Mouse (Mus musculus): ENCODE data around the gene Btnl4.
"Not testable (repeated sequence)": the region's sequence is repeated elsewhere in the genome, so short reads cannot be mapped to it uniquely, and the experiment has no call there.

Btnl4 gene

GRCm38 (mm10) chr17:34477238-34478013 lies at the start of gene Btnl4:
Btnl4 (minus strand) TSS chr17:34477318.
- in situ Hi-C loops (cut with MboI, MseI) = not testable (repeated sequence)

GRCm38 (mm10) chr17:34519001-34519400 lies 41.9 kb upstream of the Btnl4 start:
- in situ Hi-C loops (cut with MboI, MseI) = no loop called here

GRCm38 (mm10) chr17:34518571-34518970 lies 41.5 kb upstream of the Btnl4 start:
- in situ Hi-C loops (cut with MboI, MseI) = not testable (repeated sequence)

- in situ Hi-C loops (cut with MboI, MseI) = no loop called here
Measured at GRCm38 (mm10) chr17:34517795-34518194, 40.7 kb upstream of the Btnl4 start.

GRCm38 (mm10) chr17:34517252-34517651 lies 40.1 kb upstream of the Btnl4 start, which contains the start of gene Btnl6:
Btnl6 (minus strand) TSS chr17:34517352.
- in situ Hi-C loops (cut with MboI, MseI) = no loop called here

- in situ Hi-C loops (cut with MboI, MseI) = no loop called here
Measured at GRCm38 (mm10) chr17:34516514-34516913, 39.4 kb upstream of the Btnl4 start.

GRCm38 (mm10) chr17:34511723-34512122 lies 34.6 kb upstream of the Btnl4 start:
- in situ Hi-C loops (cut with MboI, MseI) = not testable (repeated sequence)

- in situ Hi-C loops (cut with MboI, MseI) = no loop called here
Measured at GRCm38 (mm10) chr17:34507591-34507990, 30.5 kb upstream of the Btnl4 start.

GRCm38 (mm10) chr17:34497726-34498125 lies 20.6 kb upstream of the Btnl4 start:
- in situ Hi-C loops (cut with MboI, MseI) = not testable (repeated sequence)

GRCm38 (mm10) chr17:34497319-34497718 lies 20.2 kb upstream of the Btnl4 start:
- in situ Hi-C loops (cut with MboI, MseI) = not testable (repeated sequence)

GRCm38 (mm10) chr17:34496539-34496938 lies 19.4 kb upstream of the Btnl4 start:
- in situ Hi-C loops (cut with MboI, MseI) = no loop called here

- in situ Hi-C loops (cut with MboI, MseI) = not testable (repeated sequence)
Measured at GRCm38 (mm10) chr17:34495156-34495555, 18.0 kb upstream of the Btnl4 start.

- in situ Hi-C loops (cut with MboI, MseI) = no loop called here
Measured at GRCm38 (mm10) chr17:34492796-34493195, 15.7 kb upstream of the Btnl4 start.

GRCm38 (mm10) chr17:34476427-34476826 lies 691 bp downstream of the Btnl4 start:
- in situ Hi-C loops (cut with MboI, MseI) = no loop called here

GRCm38 (mm10) chr17:34475060-34475459 lies 2.1 kb downstream of the Btnl4 start:
- in situ Hi-C loops (cut with MboI, MseI) = no loop called here

- in situ Hi-C loops (cut with MboI, MseI) = no loop called here
Measured at GRCm38 (mm10) chr17:34470491-34470890, 6.6 kb downstream of the Btnl4 start.

GRCm38 (mm10) chr17:34465906-34466305 lies 11.2 kb downstream of the Btnl4 start:
- in situ Hi-C loops (cut with MboI, MseI) = not testable (repeated sequence)

- in situ Hi-C loops (cut with MboI, MseI) = no loop called here
Measured at GRCm38 (mm10) chr17:34459255-34459654, 17.9 kb downstream of the Btnl4 start.

GRCm38 (mm10) chr17:34457668-34458067 lies 19.4 kb downstream of the Btnl4 start:
- in situ Hi-C loops (cut with MboI, MseI) = no loop called here

GRCm38 (mm10) chr17:34448473-34449041 lies 28.6 kb downstream of the Btnl4 start:
- in situ Hi-C loops (cut with MboI, MseI) = loop anchor here in 1 of 2 experiments (5.0 kb wide), 1 partner anchor 104 kb away; no protein-coding TSS in a partner anchor

GRCm38 (mm10) chr17:34441990-34442389 lies 35.1 kb downstream of the Btnl4 start:
- in situ Hi-C loops (cut with MboI, MseI) = no loop called here

GRCm38 (mm10) chr17:34439795-34440194 lies 37.3 kb downstream of the Btnl4 start:
- in situ Hi-C loops (cut with MboI, MseI) = no loop called here

- in situ Hi-C loops (cut with MboI, MseI) = no loop called here
Measured at GRCm38 (mm10) chr17:34438588-34438987, 38.5 kb downstream of the Btnl4 start.

Data from T-helper 17 cell (primary cell).